In the genomic region with DNA sequence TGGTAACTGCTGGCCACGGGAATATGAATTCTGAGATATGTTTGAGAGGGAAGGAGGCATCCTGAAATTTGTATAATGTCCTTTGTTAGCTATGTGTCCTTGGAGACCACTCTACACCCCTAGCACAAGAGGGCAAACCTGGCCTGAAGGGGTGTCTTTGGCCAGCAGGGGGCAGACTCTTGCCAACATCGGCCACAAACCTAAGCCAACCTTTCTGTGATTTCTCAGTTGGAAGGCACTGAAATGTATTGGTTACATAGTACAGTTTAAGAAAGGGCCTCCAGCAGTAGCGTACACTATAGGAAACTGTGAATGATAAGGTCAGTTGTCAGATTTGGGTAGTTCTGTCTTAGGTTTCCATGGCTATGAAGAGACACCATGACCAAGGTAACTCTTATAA, we compare ENCODE assay signal across 9 mouse cellular contexts. TPM values are rescaled to one million over a fixed set of nuclear protein-coding genes. Genes with fewer than 3 reads are reported as not detected.
A peak's percentile ranks its signal among the peaks of the same experiment; 100 is the strongest.
DNase-seq lines count a peak whose midpoint lies in the region; ATAC-seq lines count a peak whose summit lies in the region.
"Had no signal": no experiment of that assay in that cellular context is flagged by ENCODE, and none has a peak within 500 bp of the region (broad histone marks: within the 10 kb centered on the region; RNA-seq: fewer than 3 reads in every experiment).

No protein-coding gene starts in this region.

- no peak overlapping the region for H3K27ac ChIP-seq in midbrain, embryonic 11.5 days (ENCODE audit: low read depth, low read length)
- no peak overlapping the region for H3K27ac ChIP-seq in midbrain, embryonic 15.5 days
- no peak overlapping the region for H3K27ac ChIP-seq in midbrain, embryonic 14.5 days (replicated peaks; ENCODE audit: low read depth, low read length)
- H3K27ac ChIP-seq: heart, embryonic 15.5 days had no signal

- H3K9ac ChIP-seq in midbrain, embryonic 11.5 days (ENCODE audit: low read length), result no peak overlapping the region
- H3K9ac ChIP-seq in midbrain, embryonic 15.5 days, result no peak overlapping the region
- H3K9ac ChIP-seq in midbrain, embryonic 14.5 days (replicated peaks; ENCODE audit: low read length), result no peak overlapping the region
- H3K9ac ChIP-seq: heart, embryonic 15.5 days had no signal

- DNase-seq in gastrocnemius, adult 18-20 months (ENCODE audit: low spot score), result peak; percentile 61
- DNase-seq in gastrocnemius, postnatal 14 days, result no peak
- peak; percentile 88 for DNase-seq in midbrain, embryonic 11.5 days (ENCODE audit: low spot score, missing footprints)
- DNase-seq in adrenal gland, adult 18-20 months (ENCODE audit: low spot score in 2 of 2), result peak; percentile 67 to 76
- DNase-seq in midbrain, embryonic 14.5 days, result peak; percentile 71
- peak; percentile 84 for DNase-seq in thymus, postnatal 0 days (ENCODE audit: low spot score)

- ATAC-seq in midbrain, embryonic 11.5 days (ENCODE audit: low FRiP score), result no peak
- no peak for ATAC-seq in midbrain, embryonic 15.5 days (replicated peaks)
- peak; percentile 57 for ATAC-seq in granulocyte monocyte progenitor cell, adult 5-6 weeks (replicated peaks; ENCODE audit: poor library complexity, severe bottlenecking)
- no peak for ATAC-seq in midbrain, embryonic 14.5 days (ENCODE audit: low FRiP score, low TSS enrichment)

- H3K9me3 ChIP-seq in midbrain, embryonic 11.5 days (ENCODE audit: control insufficient read depth, low read length), result no peaks in the 10 kb centered on the region
- H3K9me3 ChIP-seq in midbrain, embryonic 15.5 days, result no peaks in the 10 kb centered on the region
- H3K9me3 ChIP-seq in midbrain, embryonic 14.5 days (ENCODE audit: control insufficient read depth, low read length), result no peaks in the 10 kb centered on the region
- H3K9me3 ChIP-seq: heart, embryonic 15.5 days had no signal

- H3K4me2 ChIP-seq in midbrain, embryonic 11.5 days, result no peak overlapping the region
- no peak overlapping the region for H3K4me2 ChIP-seq in midbrain, embryonic 15.5 days
- H3K4me2 ChIP-seq in midbrain, embryonic 14.5 days (ENCODE audit: low read length), result no peak overlapping the region
- H3K4me2 ChIP-seq: heart, embryonic 15.5 days had no signal

- no peak overlapping the region for H3K4me3 ChIP-seq in midbrain, embryonic 11.5 days (ENCODE audit: low read depth, low read length)
- no peak overlapping the region for H3K4me3 ChIP-seq in midbrain, embryonic 15.5 days
- H3K4me3 ChIP-seq in midbrain, embryonic 14.5 days (replicated peaks; ENCODE audit: low read depth, low read length), result no peak overlapping the region
- H3K4me3 ChIP-seq: heart, embryonic 15.5 days had no signal

- H3K4me1 ChIP-seq in midbrain, embryonic 11.5 days (ENCODE audit: control insufficient read depth, insufficient read depth, low read length), result peaks cover 11% of the 10 kb centered on the region
- peaks cover 6% of the 10 kb centered on the region; the same call in 1 of the 2 replicates for H3K4me1 ChIP-seq in midbrain, embryonic 15.5 days
- no peaks in the 10 kb centered on the region for H3K4me1 ChIP-seq in midbrain, embryonic 14.5 days (ENCODE audit: control insufficient read depth, insufficient read depth, low read length)
- H3K4me1 ChIP-seq: heart, embryonic 15.5 days had no signal

- 39% methylated on average over 3 of the region's 3 CpGs for WGBS in midbrain, embryonic 11.5 days
- 35% methylated on average over 3 of the region's 3 CpGs for WGBS in midbrain, embryonic 15.5 days
- WGBS in midbrain, embryonic 14.5 days, result 26% methylated on average over 3 of the region's 3 CpGs

- intact Hi-C loops in gastrocnemius, postnatal 14 days (cut with DNase I; ENCODE audit: low total_unique reads), result no loop called here

- H3K36me3 ChIP-seq in midbrain, embryonic 11.5 days (ENCODE audit: control insufficient read depth, insufficient read depth, low read length), result no peaks in the 10 kb centered on the region
- no peaks in the 10 kb centered on the region for H3K36me3 ChIP-seq in midbrain, embryonic 15.5 days (replicated peaks)
- H3K36me3 ChIP-seq in midbrain, embryonic 14.5 days (ENCODE audit: control insufficient read depth, insufficient read depth, low read length), result no peaks in the 10 kb centered on the region
- H3K36me3 ChIP-seq: heart, embryonic 15.5 days had no signal

- H3K27me3 ChIP-seq in midbrain, embryonic 11.5 days (ENCODE audit: control insufficient read depth, insufficient read depth, low read length), result no peaks in the 10 kb centered on the region
- no peaks in the 10 kb centered on the region for H3K27me3 ChIP-seq in midbrain, embryonic 15.5 days (replicated peaks)
- H3K27me3 ChIP-seq in midbrain, embryonic 14.5 days (ENCODE audit: control insufficient read depth, insufficient read depth, low read length), result no peaks in the 10 kb centered on the region

RNA-seq across cellular contexts. Expression of a gene that starts 15.0 kb away (rescaled TPM):
- total RNA-seq in gastrocnemius, adult 18-20 months (2021), result under 1 TPM; 0.53 to 0.74 TPM
- under 1 TPM; 0.40 to 0.76 TPM for total RNA-seq in gastrocnemius, postnatal 14 days (2021)
- 11.9 and 12.9 TPM in 2 replicates for polyA plus RNA-seq in midbrain, embryonic 11.5 days (2014; fragmentation: Nextera tagmentation; extraction: Ambion mirVana)
- 58.9 and 62.0 TPM in 2 replicates for polyA plus RNA-seq in midbrain, embryonic 15.5 days (2015; fragmentation: Nextera tagmentation; extraction: Ambion mirVana)
- 1 to 10 TPM; 2.0 TPM for total RNA-seq in adrenal gland, adult 18-20 months (2021)
- total RNA-seq in granulocyte monocyte progenitor cell, adult 5-6 weeks (2014; fragmentation: Nextera tagmentation), result 10.8 and 12.4 TPM in 2 replicates
- total RNA-seq in granulocyte monocyte progenitor cell, adult 5-6 weeks (2017), result 5.6 and 6.6 TPM in 2 replicates
- polyA plus RNA-seq in midbrain, embryonic 14.5 days (2014; fragmentation: Nextera tagmentation; extraction: Ambion mirVana), result 56.4 and 65.9 TPM in 2 replicates
- polyA plus RNA-seq in thymus, postnatal 0 days (2015; fragmentation: Nextera tagmentation; extraction: Ambion mirVana), result 14.8 and 20.3 TPM in 2 replicates
